Mouse (Mus musculus) limb, embryonic 12.5 days (tissue): Measurements from ENCODE around the gene Jsrp1. TPM values are rescaled to one million over a fixed set of nuclear protein-coding genes. Genes with fewer than 3 reads are reported as not detected.

Experiments used
- ATAC-seq: fragments of 200-750 bp; cut with Nextera tagmentation; 2 replicates; pipeline ENCODE4 v1.8.0; 2017; ENCODE audit warnings: low read depth, moderate TSS enrichment; ENCODE audit not compliant: insufficient number of reproducible peaks, insufficient read depth, low FRiP score, low TSS enrichment
- H3K27ac ChIP-seq: fragments of 300-500 bp; sonication (generic); 2 replicates; pipeline ENCODE4 v1.5.1; 2016; ENCODE audit warnings: mild to moderate bottlenecking, moderate library complexity
- H3K27me3 ChIP-seq: fragments of 300-500 bp; sonication (generic); 2 replicates; pipeline ENCODE4 v1.6.1; 2016; ENCODE audit warnings: mild to moderate bottlenecking, moderate library complexity
- H3K36me3 ChIP-seq: fragments of 300-500 bp; sonication (generic); 2 replicates; pipeline ENCODE4 v1.6.1; 2016; ENCODE audit warnings: mild to moderate bottlenecking, moderate library complexity
- H3K4me1 ChIP-seq: fragments of 300-500 bp; sonication (generic); replicated peaks from 2 replicates; pipeline ENCODE4 v1.6.1; 2016
- H3K4me2 ChIP-seq: fragments of 300-500 bp; sonication (generic); 2 replicates; pipeline ENCODE4 v1.6.1; 2016; ENCODE audit warnings: mild to moderate bottlenecking, moderate library complexity
- H3K4me3 ChIP-seq: fragments of 300-500 bp; sonication (generic); replicated peaks from 2 replicates; pipeline ENCODE4 v1.5.1; 2016; ENCODE audit warnings: mild to moderate bottlenecking
- H3K9ac ChIP-seq: fragments of 300-500 bp; sonication (generic); replicated peaks from 2 replicates; pipeline ENCODE4 v1.6.1; 2016; ENCODE audit warnings: mild to moderate bottlenecking, moderate library complexity
- H3K9me3 ChIP-seq: fragments of 300-500 bp; sonication (generic); 2 replicates; pipeline ENCODE4 v1.6.1; 2016; ENCODE audit warnings: mild to moderate bottlenecking, moderate library complexity
- WGBS: fragments of 180-500 bp; shearing (Covaris S2); methylation state at CpG from one replicate; pipeline ENCODE4 v1.1.7; 2016; 5-methylcytosine and 5-hydroxymethylcytosine counted together
- polyA plus RNA-seq: library from polyadenylated mRNA; unstranded; fragments of >200 nt; fragmentation: Nextera tagmentation; extraction: Ambion mirVana; gene quantifications from 2 replicates; pipeline ENCODE4 v1.2.1, GENCODE M21; 2016

Gene Jsrp1
- polyA plus RNA-seq = 1.6 and 1.7 TPM in 2 replicates

DNA sequence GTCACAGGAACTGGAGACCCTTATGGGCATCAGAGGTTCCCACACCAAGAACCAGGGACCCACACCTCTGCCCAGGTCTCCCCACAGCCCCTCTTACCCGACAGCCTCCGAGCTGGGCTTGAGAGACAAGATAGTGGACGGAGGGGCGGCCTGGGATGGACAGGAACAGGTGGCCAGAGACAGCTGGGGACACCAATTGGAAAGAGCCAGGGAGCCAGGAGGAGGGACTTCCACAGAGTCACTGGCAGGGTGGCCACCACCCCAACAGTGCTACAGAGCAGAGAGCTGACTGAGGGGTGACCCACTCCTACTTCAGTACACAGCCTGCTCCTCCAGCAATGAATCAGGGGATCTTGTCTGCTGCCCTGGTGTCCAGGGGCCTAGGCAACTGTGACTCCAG, at the start of gene Jsrp1:
Gene Jsrp1, minus strand, starts transcription at position 133 of the 400 bp plus-strand sequence.
- 72% methylated on average over 4 of the region's 4 CpGs for WGBS
- Histone ChIP-seq H3K4me1 (peaks cover 16% of the 10 kb centered on the region), H3K4me2 (no peak within 1 kb of the TSS), H3K9ac (0 out of 2 replicates have a peak within 1 kb of the TSS, but pooled peaks have one; percentile 23), H3K27ac (no peak within 1 kb of the TSS), H3K36me3 (no peaks in the 10 kb centered on the region), H3K9me3 (no peaks in the 10 kb centered on the region), H3K4me3 (no peak within 1 kb of the TSS), H3K27me3 (peaks cover 41% of the 10 kb centered on the region)
- no peak for ATAC-seq

GRCm38 (mm10) chr10:80862305-80862704, 49.0 kb upstream of the Jsrp1 start:
- Histone ChIP-seq H3K9ac (no peak overlapping the region), H3K36me3 (peaks cover 61% of the 10 kb centered on the region)

GRCm38 (mm10) chr10:80858350-80858935, 45.1 kb upstream of the Jsrp1 start:
- ATAC-seq = no peak
- Histone ChIP-seq H3K4me2 (no peak overlapping the region), H3K9me3 (no peaks in the 10 kb centered on the region), H3K27ac (peak overlapping the region; percentile 29; the same call in 1 of the 2 replicates), H3K4me3 (no peak overlapping the region), H3K4me1 (peaks cover 24% of the 10 kb centered on the region), H3K36me3 (peaks cover 23% of the 10 kb centered on the region), H3K27me3 (no peaks in the 10 kb centered on the region), H3K9ac (no peak overlapping the region)
- 84% methylated on average over 7 of the region's 7 CpGs for WGBS

More at GRCm38 (mm10) chr10:80862305-80862704, 49.0 kb upstream of the Jsrp1 start:
- Histone ChIP-seq H3K27me3 (no peaks in the 10 kb centered on the region), H3K27ac (no peak overlapping the region), H3K4me3 (no peak overlapping the region), H3K4me2 (no peak overlapping the region), H3K9me3 (no peaks in the 10 kb centered on the region), H3K4me1 (no peaks in the 10 kb centered on the region)
- no peak for ATAC-seq
- WGBS = 89% methylated on average over 5 of the region's 5 CpGs

GRCm38 (mm10) chr10:80857848-80858247, 44.5 kb upstream of the Jsrp1 start:
- 69% methylated on average over 3 of the region's 3 CpGs for WGBS
- H3K36me3 ChIP-seq = peaks cover 23% of the 10 kb centered on the region
- 0 out of 2 replicates have a peak overlapping the region, but pooled peaks have one; percentile 29 for H3K27ac ChIP-seq
- peaks cover 26% of the 10 kb centered on the region for H3K4me1 ChIP-seq
- no peak for ATAC-seq
- H3K4me2 ChIP-seq = no peak overlapping the region
- no peaks in the 10 kb centered on the region for H3K9me3 ChIP-seq
- H3K4me3 ChIP-seq = no peak overlapping the region; the same call in 1 of the 2 replicates
- H3K9ac ChIP-seq = 0 out of 2 replicates have a peak overlapping the region, but pooled peaks have one; percentile 14
- no peaks in the 10 kb centered on the region for H3K27me3 ChIP-seq

- no peaks in the 10 kb centered on the region for H3K27me3 ChIP-seq
- 0 out of 2 replicates have a peak overlapping the region, but pooled peaks have one; percentile 99 for H3K4me2 ChIP-seq
- no peak overlapping the region for H3K4me3 ChIP-seq
- no peak for ATAC-seq
- WGBS = 78% methylated on average over 8 of the region's 8 CpGs
- H3K9ac ChIP-seq = peak overlapping the region; percentile 14; the same call in 1 of the 2 replicates
- 0 out of 2 replicates have a peak overlapping the region, but pooled peaks have one; percentile 29 for H3K27ac ChIP-seq
- H3K4me1 ChIP-seq = peaks cover 26% of the 10 kb centered on the region
- H3K9me3 ChIP-seq = no peaks in the 10 kb centered on the region
- H3K36me3 ChIP-seq = peaks cover 21% of the 10 kb centered on the region
These were observed 44.1 kb upstream of the Jsrp1 start for GRCm38 (mm10) chr10:80857386-80857785.

- ATAC-seq = no peak
- Histone ChIP-seq H3K36me3 (peaks cover 21% of the 10 kb centered on the region), H3K27ac (0 out of 2 replicates have a peak overlapping the region, but pooled peaks have one; percentile 29), H3K27me3 (no peaks in the 10 kb centered on the region), H3K4me3 (no peak overlapping the region), H3K4me1 (peaks cover 26% of the 10 kb centered on the region), H3K9me3 (no peaks in the 10 kb centered on the region), H3K4me2 (peak overlapping the region; percentile 99; the same call in 1 of the 2 replicates), H3K9ac (peak overlapping the region; percentile 31; the same call in 1 of the 2 replicates)
- 87% methylated on average over 5 of the region's 5 CpGs for WGBS
These were observed 43.6 kb upstream of the Jsrp1 start for GRCm38 (mm10) chr10:80856908-80857307.

- no peaks in the 10 kb centered on the region for H3K9me3 ChIP-seq
- H3K9ac ChIP-seq = peak overlapping the region; percentile 90
- 48% methylated on average over 3 of the region's 3 CpGs for WGBS
- H3K4me2 ChIP-seq = peak overlapping the region; percentile 99
- H3K4me1 ChIP-seq = peaks cover 26% of the 10 kb centered on the region
- peak overlapping the region; percentile 97 for H3K4me3 ChIP-seq
- H3K36me3 ChIP-seq = peaks cover 21% of the 10 kb centered on the region
- H3K27ac ChIP-seq = no peak overlapping the region
- H3K27me3 ChIP-seq = no peaks in the 10 kb centered on the region
- no peak for ATAC-seq
These were observed 43.0 kb upstream of the Jsrp1 start for GRCm38 (mm10) chr10:80856267-80856666.

DNA sequence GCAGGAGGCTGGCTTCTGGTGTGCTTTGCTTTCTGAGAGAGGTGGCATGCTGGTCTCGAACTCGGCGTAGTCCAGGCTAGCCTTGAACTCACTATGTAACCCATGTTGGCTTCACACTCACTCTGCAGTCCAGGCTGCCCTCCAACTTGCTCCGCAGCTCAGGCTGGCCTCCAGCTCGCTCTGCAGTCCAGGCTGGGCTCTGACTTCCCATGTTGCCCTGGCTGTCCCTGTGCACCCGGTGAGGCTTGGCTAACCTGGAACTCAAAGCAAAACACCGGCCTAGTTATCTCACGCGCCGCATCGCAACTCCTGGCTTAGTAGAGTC, 42.4 kb upstream of the Jsrp1 start:
- peaks cover 26% of the 10 kb centered on the region for H3K4me1 ChIP-seq
- WGBS = 16% methylated on average over 11 of the region's 11 CpGs
- ATAC-seq = no peak

DNA sequence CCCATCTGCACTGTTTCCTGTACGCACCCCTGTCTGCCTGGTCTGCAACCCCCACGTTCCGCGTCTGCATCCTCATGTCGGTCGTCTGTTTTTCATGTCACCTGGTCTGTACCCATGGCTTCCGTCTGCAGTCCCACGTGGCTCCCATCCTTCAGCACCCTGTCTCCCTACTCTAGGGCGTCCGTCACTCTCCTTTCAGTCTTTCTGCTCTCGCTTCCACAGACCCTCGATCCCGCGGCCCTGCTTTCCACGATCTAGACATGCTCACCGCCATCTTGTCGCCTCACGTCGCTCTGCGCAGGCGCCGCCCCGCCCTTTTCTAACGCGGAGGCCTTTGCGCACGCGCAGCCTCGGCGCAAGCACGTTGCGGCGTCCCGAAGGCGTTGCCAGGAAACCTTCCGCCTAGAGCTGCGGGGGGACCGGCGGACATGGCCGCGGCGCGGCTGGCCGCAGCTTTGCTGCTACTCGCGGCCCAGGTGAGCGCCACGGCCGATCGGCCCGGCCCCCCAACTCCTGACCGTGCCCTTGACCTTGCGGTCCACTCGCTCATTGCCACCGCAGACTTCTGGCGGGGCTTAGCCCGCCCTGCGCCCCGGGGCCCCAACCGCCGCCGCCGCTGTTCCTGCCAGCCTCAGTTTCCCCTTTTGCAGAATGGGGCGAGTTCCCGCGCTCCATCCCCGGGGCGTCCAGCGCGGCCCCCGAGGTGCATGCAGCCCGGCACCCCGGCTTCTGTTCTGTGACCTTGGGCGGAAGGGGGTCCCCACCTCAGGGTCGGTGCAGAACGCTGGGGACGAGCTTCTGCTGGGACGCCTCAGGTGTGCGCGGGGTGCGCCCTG, 41.8 kb upstream of the Jsrp1 start, which contains the start of the genes Lsm7 and Sppl2b:
Gene Lsm7, minus strand, starts transcription at position 297 of the 836 bp plus-strand sequence.
Gene Sppl2b, plus strand, starts transcription at position 363 of the 836 bp plus-strand sequence.
- ATAC-seq = peak; percentile 45
- Histone ChIP-seq H3K9me3 (no peaks in the 10 kb centered on the region), H3K4me2 (peak within 1 kb of the TSS; percentile 99), H3K9ac (peak within 1 kb of the TSS; percentile 90), H3K36me3 (peaks cover 32% of the 10 kb centered on the region), H3K27me3 (no peaks in the 10 kb centered on the region), H3K27ac (peak within 1 kb of the TSS; percentile 68), H3K4me1 (peaks cover 26% of the 10 kb centered on the region), H3K4me3 (peak within 1 kb of the TSS; percentile 97)
- WGBS = under 1% methylated on average over 80 of the region's 81 CpGs

More for the DNA sequence above, 42.4 kb upstream of the Jsrp1 start:
- Histone ChIP-seq H3K4me3 (peak overlapping the region; percentile 97), H3K27me3 (no peaks in the 10 kb centered on the region), H3K36me3 (peaks cover 27% of the 10 kb centered on the region), H3K9me3 (no peaks in the 10 kb centered on the region), H3K9ac (peak overlapping the region; percentile 90), H3K4me2 (peak overlapping the region; percentile 99), H3K27ac (no peak overlapping the region)

- Histone ChIP-seq H3K4me1 (peaks cover 11% of the 10 kb centered on the region), H3K27ac (no peak overlapping the region), H3K36me3 (peaks cover 35% of the 10 kb centered on the region), H3K4me2 (no peak overlapping the region), H3K9me3 (no peaks in the 10 kb centered on the region), H3K4me3 (no peak overlapping the region), H3K27me3 (peaks cover 27% of the 10 kb centered on the region), H3K9ac (no peak overlapping the region)
- WGBS = 8% methylated on average over 10 of the region's 10 CpGs
- ATAC-seq = no peak
These were observed 35.3 kb upstream of the Jsrp1 start for GRCm38 (mm10) chr10:80848571-80848970.

DNA sequence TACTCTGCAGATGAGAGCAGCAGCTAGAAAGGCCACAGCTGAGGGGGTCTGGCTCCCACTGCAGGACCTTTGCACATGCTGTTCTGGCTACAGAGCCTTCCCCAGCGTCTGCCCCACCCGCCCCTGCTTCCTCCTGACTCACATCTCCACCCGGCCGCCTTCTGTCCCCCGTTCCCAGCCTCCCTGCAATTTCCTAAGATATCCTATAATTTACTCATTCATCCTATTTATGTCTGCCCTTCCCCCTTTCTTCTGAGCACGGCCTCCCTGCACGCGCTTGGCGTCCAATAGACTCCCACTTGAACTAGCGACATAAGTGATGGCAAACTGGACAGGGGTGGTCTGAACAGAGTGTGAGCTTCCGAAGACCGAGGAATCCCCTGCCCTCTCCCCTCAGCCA, 32.4 kb upstream of the Jsrp1 start:
- H3K4me3 ChIP-seq = no peak overlapping the region
- no peak for ATAC-seq
- H3K27ac ChIP-seq = no peak overlapping the region
- no peak overlapping the region for H3K9ac ChIP-seq
- peaks cover 55% of the 10 kb centered on the region for H3K27me3 ChIP-seq
- peaks cover 9% of the 10 kb centered on the region; the same call in 1 of the 2 replicates for H3K36me3 ChIP-seq
- no peak overlapping the region for H3K4me2 ChIP-seq
- 81% methylated on average over 12 of the region's 12 CpGs for WGBS
- peaks cover 12% of the 10 kb centered on the region for H3K4me1 ChIP-seq
- no peaks in the 10 kb centered on the region for H3K9me3 ChIP-seq
